Mouse (Mus musculus): Measurements from ENCODE around the gene Ckm. TPM values are rescaled to one million over a fixed set of nuclear protein-coding genes. Genes with fewer than 3 reads are reported as not detected.

Ckm gene
- polyA plus RNA-seq, 1 experiment from 2014 or later = 38.6 TPM

GRCm38 (mm10) chr7:19441448-19442091 is 37.0 kb downstream of the Ckm start:
- Histone ChIP-seq H3K9me3 (replicated peaks) (no peaks in the 10 kb centered on the region), H3K27me3 (replicated peaks) (no peaks in the 10 kb centered on the region), H3K27ac (replicated peaks) (no peak overlapping the region), H3K36me3 (peaks cover 76% of the 10 kb centered on the region), H3K4me2 (no peak overlapping the region), H3K4me3 (replicated peaks) (no peak overlapping the region), H3K4me1 (no peaks in the 10 kb centered on the region), H3K9ac (replicated peaks) (no peak overlapping the region)
- 85% methylated on average over 9 of the region's 9 CpGs for WGBS
- no peak for ATAC-seq (ENCODE audit: low FRiP score)

GRCm38 (mm10) chr7:19443344-19443743 is 38.8 kb downstream of the Ckm start:
- H3K9ac ChIP-seq (replicated peaks) = no peak overlapping the region
- no peak overlapping the region for H3K27ac ChIP-seq (replicated peaks)
- no peaks in the 10 kb centered on the region for H3K9me3 ChIP-seq (replicated peaks)
- no peak overlapping the region for H3K4me3 ChIP-seq (replicated peaks)
- H3K4me2 ChIP-seq = no peak overlapping the region
- 43% methylated on average over 3 of the region's 3 CpGs for WGBS
- no peaks in the 10 kb centered on the region for H3K27me3 ChIP-seq (replicated peaks)
- peaks cover 73% of the 10 kb centered on the region for H3K36me3 ChIP-seq
- peak; percentile 53; the same call in 1 of the 2 replicates for ATAC-seq (ENCODE audit: low FRiP score)
- no peaks in the 10 kb centered on the region for H3K4me1 ChIP-seq

- no peaks in the 10 kb centered on the region for H3K27me3 ChIP-seq (replicated peaks)
- H3K9me3 ChIP-seq (replicated peaks) = no peaks in the 10 kb centered on the region
- H3K4me2 ChIP-seq = no peak overlapping the region
- H3K36me3 ChIP-seq = peaks cover 84% of the 10 kb centered on the region
- H3K4me3 ChIP-seq (replicated peaks) = no peak overlapping the region
- no peaks in the 10 kb centered on the region for H3K4me1 ChIP-seq
- 84% methylated on average over 12 of the region's 12 CpGs for WGBS
- H3K27ac ChIP-seq (replicated peaks) = no peak overlapping the region
- no peak overlapping the region for H3K9ac ChIP-seq (replicated peaks)
- ATAC-seq (ENCODE audit: low FRiP score) = no peak
These were observed 40.2 kb downstream of the Ckm start for GRCm38 (mm10) chr7:19444801-19445200.

GRCm38 (mm10) chr7:19447689-19448088 is 43.1 kb downstream of the Ckm start:
- Histone ChIP-seq H3K27me3 (replicated peaks) (no peaks in the 10 kb centered on the region), H3K4me1 (no peaks in the 10 kb centered on the region), H3K36me3 (peaks cover 86% of the 10 kb centered on the region), H3K4me2 (no peak overlapping the region), H3K9ac (replicated peaks) (no peak overlapping the region), H3K9me3 (replicated peaks) (no peaks in the 10 kb centered on the region), H3K4me3 (replicated peaks) (no peak overlapping the region), H3K27ac (replicated peaks) (no peak overlapping the region)
- 90% methylated on average over 16 of the region's 16 CpGs for WGBS
- ATAC-seq (ENCODE audit: low FRiP score) = no peak

- H3K4me3 ChIP-seq (replicated peaks) = no peak overlapping the region
- WGBS = 82% methylated on average over 12 of the region's 12 CpGs
- H3K9ac ChIP-seq (replicated peaks) = no peak overlapping the region
- H3K9me3 ChIP-seq (replicated peaks) = no peaks in the 10 kb centered on the region
- H3K4me2 ChIP-seq = no peak overlapping the region
- no peaks in the 10 kb centered on the region for H3K27me3 ChIP-seq (replicated peaks)
- H3K36me3 ChIP-seq = peaks cover 76% of the 10 kb centered on the region
- ATAC-seq (ENCODE audit: low FRiP score) = no peak
- H3K4me1 ChIP-seq = no peaks in the 10 kb centered on the region
- no peak overlapping the region for H3K27ac ChIP-seq (replicated peaks)
These were observed 44.6 kb downstream of the Ckm start for GRCm38 (mm10) chr7:19449165-19449564.

GRCm38 (mm10) chr7:19455186-19455585 is 50.6 kb downstream of the Ckm start:
- no peak for ATAC-seq (ENCODE audit: low FRiP score)
- WGBS = 93% methylated on average over 4 of the region's 4 CpGs
- H3K27me3 ChIP-seq (replicated peaks) = no peaks in the 10 kb centered on the region
- H3K9ac ChIP-seq (replicated peaks) = no peak overlapping the region
- no peak overlapping the region for H3K27ac ChIP-seq (replicated peaks)
- no peak overlapping the region for H3K4me3 ChIP-seq (replicated peaks)
- H3K36me3 ChIP-seq = peaks cover 30% of the 10 kb centered on the region
- H3K9me3 ChIP-seq (replicated peaks) = no peaks in the 10 kb centered on the region
- no peak overlapping the region for H3K4me2 ChIP-seq
- H3K4me1 ChIP-seq = peaks cover 30% of the 10 kb centered on the region

GRCm38 (mm10) chr7:19455819-19456495 is 51.4 kb downstream of the Ckm start:
- Histone ChIP-seq H3K36me3 (peaks cover 23% of the 10 kb centered on the region), H3K9me3 (replicated peaks) (no peaks in the 10 kb centered on the region), H3K27me3 (replicated peaks) (no peaks in the 10 kb centered on the region), H3K4me1 (peaks cover 30% of the 10 kb centered on the region), H3K4me3 (replicated peaks) (0 out of 2 replicates have a peak overlapping the region, but pooled peaks have one; percentile 83), H3K9ac (replicated peaks) (no peak overlapping the region), H3K4me2 (peak overlapping the region; percentile 88), H3K27ac (replicated peaks) (no peak overlapping the region)
- ATAC-seq (ENCODE audit: low FRiP score) = no peak
- 71% methylated on average over 11 of the region's 11 CpGs for WGBS

GRCm38 (mm10) chr7:19456628-19457027 is 52.1 kb downstream of the Ckm start:
- no peaks in the 10 kb centered on the region for H3K27me3 ChIP-seq (replicated peaks)
- no peaks in the 10 kb centered on the region for H3K9me3 ChIP-seq (replicated peaks)
- peaks cover 16% of the 10 kb centered on the region for H3K36me3 ChIP-seq
- H3K9ac ChIP-seq (replicated peaks) = no peak overlapping the region
- H3K4me3 ChIP-seq (replicated peaks) = peak overlapping the region; percentile 83
- ATAC-seq (ENCODE audit: low FRiP score) = no peak
- peaks cover 30% of the 10 kb centered on the region for H3K4me1 ChIP-seq
- 95% methylated on average over 7 of the region's 7 CpGs for WGBS
- peak overlapping the region; percentile 88 for H3K4me2 ChIP-seq
- H3K27ac ChIP-seq (replicated peaks) = no peak overlapping the region

- Histone ChIP-seq H3K9me3 (replicated peaks) (no peaks in the 10 kb centered on the region), H3K4me3 (replicated peaks) (peak overlapping the region; percentile 83), H3K27ac (replicated peaks) (peak overlapping the region; percentile 81), H3K36me3 (peaks cover 7% of the 10 kb centered on the region), H3K27me3 (replicated peaks) (no peaks in the 10 kb centered on the region), H3K9ac (replicated peaks) (peak overlapping the region; percentile 87), H3K4me1 (peaks cover 30% of the 10 kb centered on the region), H3K4me2 (peak overlapping the region; percentile 88)
- WGBS = 9% methylated on average over 14 of the region's 14 CpGs
- ATAC-seq (ENCODE audit: low FRiP score) = peak; percentile 18
These were observed 53.0 kb downstream of the Ckm start for GRCm38 (mm10) chr7:19457414-19458071.

- peak; percentile 81 for ATAC-seq (ENCODE audit: low FRiP score)
- H3K9me3 ChIP-seq (replicated peaks) = no peaks in the 10 kb centered on the region
- peaks cover 6% of the 10 kb centered on the region; the same call in 1 of the 2 replicates for H3K36me3 ChIP-seq
- no peaks in the 10 kb centered on the region for H3K27me3 ChIP-seq (replicated peaks)
- peak overlapping the region; percentile 87 for H3K9ac ChIP-seq (replicated peaks)
- peaks cover 30% of the 10 kb centered on the region for H3K4me1 ChIP-seq
- WGBS = under 1% methylated on average over 30 of the region's 31 CpGs
- H3K27ac ChIP-seq (replicated peaks) = peak overlapping the region; percentile 81
- H3K4me3 ChIP-seq (replicated peaks) = peak overlapping the region; percentile 83
- H3K4me2 ChIP-seq = peak overlapping the region; percentile 88
These were observed 53.5 kb downstream of the Ckm start for GRCm38 (mm10) chr7:19458072-19458486.

- H3K27me3 ChIP-seq (replicated peaks) = no peaks in the 10 kb centered on the region
- peak within 1 kb of the TSS; percentile 87 for H3K9ac ChIP-seq (replicated peaks)
- H3K27ac ChIP-seq (replicated peaks) = peak within 1 kb of the TSS; percentile 81
- peak within 1 kb of the TSS; percentile 88 for H3K4me2 ChIP-seq
- H3K36me3 ChIP-seq = peaks cover 6% of the 10 kb centered on the region; the same call in 1 of the 2 replicates
- WGBS = under 1% methylated on average over 22 of the region's 42 CpGs
- peak within 1 kb of the TSS; percentile 83 for H3K4me3 ChIP-seq (replicated peaks)
- H3K9me3 ChIP-seq (replicated peaks) = no peaks in the 10 kb centered on the region
- H3K4me1 ChIP-seq = peaks cover 30% of the 10 kb centered on the region
- ATAC-seq (ENCODE audit: low FRiP score) = peak; percentile 88
These were observed 54.1 kb downstream of the Ckm start, which contains the start of gene Mark4 for GRCm38 (mm10) chr7:19458591-19459111. Gene Mark4 (minus strand): TSS chr7:19458821.
